Mouse (Mus musculus) adrenal gland, adult 8-10 months (tissue): Measurements from ENCODE around the gene Mettl17. TPM values are rescaled to one million over a fixed set of nuclear protein-coding genes. Genes with fewer than 3 reads are reported as not detected.
A peak's percentile ranks its signal among the peaks of the same experiment; 100 is the strongest.
"Not testable (repeated sequence)": the region's sequence is repeated elsewhere in the genome, so short reads cannot be mapped to it uniquely, and the experiment has no call there.

Source experiments
- DNase-seq: peaks from one replicate; pipeline ENCODE4 v3.0.0; 2022
- total RNA-seq, 4 experiments: library from RNA; stranded (reverse); gene quantifications; 2 replicates each; pipeline ENCODE4 v1.2.4; 2022

The Mettl17 gene
- total RNA-seq, 4 experiments from 2014 or later = 31.5 to 50.1 (median 45.6) TPM

DNA sequence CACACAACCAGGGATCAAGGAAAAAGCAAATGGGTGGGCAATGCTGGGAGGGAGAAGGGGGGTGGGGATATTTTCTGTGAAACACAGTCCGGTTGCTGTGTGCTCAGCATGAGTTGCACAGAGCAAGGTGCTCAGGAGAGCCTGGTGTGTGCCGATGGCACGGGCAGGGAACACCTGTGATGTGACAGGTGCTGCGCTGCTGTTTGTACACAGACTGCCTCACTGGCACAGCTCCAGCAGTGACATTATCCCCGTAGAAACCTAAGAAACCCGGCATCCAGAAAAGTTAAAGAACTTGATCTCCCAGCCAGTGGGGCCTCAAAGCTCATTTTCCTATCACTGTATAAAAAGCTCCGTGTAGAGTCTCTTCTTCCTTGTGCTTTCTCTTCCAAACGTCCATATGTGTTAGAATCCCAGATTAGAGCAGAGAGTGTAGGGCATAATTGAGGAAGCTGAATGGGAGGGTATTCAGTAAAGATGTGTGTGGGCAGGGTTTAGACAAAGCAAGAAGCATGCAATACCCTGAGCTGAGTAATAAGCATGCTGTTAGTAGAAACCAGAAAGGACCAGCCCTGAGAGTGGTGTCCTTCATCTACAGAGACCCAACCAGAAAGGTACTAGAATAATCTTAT lies 12.0 kb downstream of the Mettl17 start:
- DNase-seq = no peak

DNA sequence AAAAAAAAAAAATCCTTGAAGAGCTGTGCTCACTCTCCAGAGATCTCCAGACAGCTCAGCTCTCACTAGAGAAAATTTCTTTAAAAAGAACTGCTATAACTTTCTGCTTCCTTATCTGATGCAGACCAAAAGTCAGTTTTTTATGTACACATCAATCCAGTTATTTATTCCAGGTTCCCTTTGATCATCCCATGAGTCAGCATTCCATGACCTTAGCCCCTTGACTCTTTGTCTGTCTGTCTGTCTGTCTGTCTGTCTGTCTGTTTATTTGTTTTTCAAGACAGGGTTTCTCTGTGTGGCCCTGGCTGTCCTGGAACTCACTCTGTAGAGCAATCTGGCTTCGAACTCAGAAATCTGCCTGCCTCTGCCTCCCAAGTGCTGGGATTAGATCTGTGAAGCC lies 14.7 kb downstream of the Mettl17 start:
- DNase-seq = no peak

DNA sequence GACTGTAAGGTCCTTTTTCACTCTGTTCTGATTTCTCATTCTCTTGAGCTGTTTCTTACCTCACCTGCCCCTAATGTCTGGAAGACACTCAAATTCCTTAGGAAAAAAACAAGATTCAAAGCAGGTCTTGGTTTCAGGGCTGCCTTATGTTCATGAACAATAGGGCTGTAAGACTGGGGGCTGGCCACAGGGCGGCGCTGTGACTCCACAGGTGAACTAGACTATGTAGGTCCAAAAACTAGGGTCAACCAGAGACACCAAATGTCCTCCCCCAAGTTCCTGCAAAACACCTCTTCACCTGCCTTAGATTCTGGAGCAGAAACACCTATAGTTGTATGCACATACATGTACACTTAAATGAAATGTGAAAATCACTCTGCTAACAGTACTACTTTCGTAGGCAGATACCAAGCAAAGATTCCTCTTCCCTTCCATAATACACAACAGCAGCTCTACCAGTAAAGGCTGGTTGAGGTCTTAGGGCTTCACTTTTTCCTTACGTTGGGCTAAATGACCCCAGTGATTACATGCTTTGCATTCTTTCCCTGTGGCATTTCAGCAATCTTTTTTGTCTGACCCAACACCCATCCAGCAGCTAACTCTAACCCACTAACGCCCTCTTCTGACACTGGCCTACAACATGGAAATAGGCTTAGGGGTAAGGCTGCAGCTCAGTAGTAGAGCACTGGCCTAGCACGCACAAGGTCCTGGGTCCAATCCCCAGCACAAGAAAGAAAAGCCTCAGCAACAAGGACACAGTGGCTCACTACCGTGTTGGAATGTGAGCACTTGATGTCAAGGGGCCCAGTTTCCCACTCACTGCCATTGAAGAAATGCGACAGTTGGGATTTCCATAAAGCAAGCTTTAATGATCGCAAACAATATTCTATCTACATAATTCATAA lies 18.4 kb downstream of the Mettl17 start:
- peak; percentile 49 for DNase-seq

DNA sequence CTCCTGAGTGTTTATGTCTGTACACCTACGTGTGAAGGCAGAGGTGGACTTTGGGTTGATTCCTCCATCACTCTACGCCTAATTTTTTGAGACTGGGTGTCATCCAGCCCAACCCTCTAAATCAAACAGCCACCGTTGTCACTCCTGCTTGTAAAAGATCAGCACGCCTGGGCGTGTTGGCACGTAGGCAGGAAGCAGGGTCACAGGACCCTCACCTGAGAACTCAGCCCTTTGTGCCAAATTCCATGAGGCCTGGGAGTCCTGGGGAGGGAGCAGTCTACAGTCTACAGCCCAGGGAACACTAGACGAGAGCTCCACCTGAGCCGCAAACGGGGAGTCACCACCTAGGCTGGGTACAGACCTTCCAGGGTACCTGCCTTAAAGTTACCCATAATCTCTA lies 19.1 kb downstream of the Mettl17 start:
- no peak for DNase-seq

DNA sequence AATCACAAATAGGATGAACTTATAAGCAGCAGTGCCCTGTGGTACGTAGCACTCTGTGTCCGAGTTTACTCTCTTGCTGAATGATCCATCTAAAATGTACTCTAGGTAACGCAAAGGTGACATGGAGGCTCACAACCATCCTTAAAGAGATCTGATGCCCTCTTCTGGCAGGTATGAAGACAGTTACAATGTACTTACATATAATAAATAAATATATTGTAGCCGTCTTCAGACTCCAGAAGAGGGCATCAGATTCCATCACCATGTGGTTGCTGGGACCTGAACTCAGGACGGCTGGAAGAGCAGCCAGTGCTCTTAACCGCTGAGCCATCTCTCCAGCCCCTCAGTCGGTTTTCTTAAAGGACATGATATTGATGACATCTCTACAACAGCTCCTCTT lies 20.1 kb downstream of the Mettl17 start:
- DNase-seq = no peak

DNA sequence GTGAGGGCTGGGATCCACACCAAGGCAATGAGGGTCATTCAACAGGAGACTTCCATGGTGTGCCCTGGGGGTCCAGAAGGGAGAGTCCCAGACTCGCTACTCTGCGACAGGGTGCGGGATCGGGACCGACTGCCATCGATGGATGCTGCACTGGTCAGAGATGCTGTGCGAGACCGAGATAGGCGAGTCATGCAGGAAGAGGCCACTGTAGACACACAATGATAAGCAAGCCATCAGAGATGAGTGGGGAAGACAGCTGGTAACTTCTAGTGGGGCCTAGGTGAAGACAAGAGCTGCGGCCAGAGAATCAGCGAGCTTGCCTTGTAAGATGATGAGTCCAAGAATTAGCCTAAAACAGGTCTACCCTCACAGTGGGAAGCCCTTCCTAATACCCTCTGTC lies 21.5 kb downstream of the Mettl17 start:
- DNase-seq = no peak

DNA sequence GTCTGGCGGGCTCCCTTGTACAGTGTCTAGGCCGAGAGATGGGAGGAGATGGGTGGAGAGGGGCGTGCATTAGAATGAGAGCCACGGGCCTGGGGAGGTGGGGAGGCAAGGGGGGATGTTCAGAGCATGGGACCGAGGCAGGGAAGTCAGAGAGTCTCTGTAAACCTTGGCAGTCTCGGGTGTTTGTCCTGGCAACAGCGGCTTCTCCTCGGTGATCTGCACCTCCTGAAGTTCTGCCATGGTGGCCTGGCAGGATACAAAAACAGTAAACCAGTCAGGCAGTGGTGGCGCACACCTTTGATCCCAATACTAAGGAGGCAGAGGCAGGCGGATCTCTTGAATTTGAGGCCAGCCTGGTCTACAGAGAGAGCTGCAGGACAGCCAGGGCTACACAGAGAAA lies 26.7 kb downstream of the Mettl17 start:
- no peak for DNase-seq

DNA sequence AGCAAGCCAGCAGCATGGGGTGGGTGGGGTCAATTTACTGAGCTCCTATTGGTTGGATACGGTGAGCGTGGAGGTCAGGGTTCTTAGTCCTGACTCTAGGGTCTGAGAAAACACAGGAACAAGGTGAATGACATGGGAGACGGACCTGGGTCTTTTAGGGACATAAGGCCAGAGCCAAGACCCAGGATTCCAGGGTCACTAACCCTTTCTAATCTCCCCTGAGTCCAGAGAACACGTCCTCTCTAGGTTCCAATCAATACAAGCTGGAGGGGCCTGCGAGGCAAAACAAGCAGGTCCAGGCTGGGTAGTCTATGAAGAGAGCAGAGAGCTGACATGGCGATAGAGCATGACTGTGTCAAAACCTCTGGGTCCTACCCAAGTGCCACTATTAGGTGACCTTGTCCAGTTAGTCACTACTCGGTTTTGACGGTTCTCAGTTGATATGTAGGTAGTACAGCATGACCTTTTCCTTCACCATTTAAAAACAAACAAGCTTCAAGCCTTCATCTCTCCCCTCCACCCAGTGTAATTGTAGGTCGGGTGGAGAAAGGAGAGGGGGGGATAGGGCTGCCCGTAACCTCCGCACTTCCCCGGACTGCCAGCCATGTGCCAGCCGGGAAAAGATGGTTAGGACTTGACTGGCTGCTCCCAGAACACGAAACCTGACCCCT lies 27.9 kb downstream of the Mettl17 start:
- peak; percentile 44 for DNase-seq

DNA sequence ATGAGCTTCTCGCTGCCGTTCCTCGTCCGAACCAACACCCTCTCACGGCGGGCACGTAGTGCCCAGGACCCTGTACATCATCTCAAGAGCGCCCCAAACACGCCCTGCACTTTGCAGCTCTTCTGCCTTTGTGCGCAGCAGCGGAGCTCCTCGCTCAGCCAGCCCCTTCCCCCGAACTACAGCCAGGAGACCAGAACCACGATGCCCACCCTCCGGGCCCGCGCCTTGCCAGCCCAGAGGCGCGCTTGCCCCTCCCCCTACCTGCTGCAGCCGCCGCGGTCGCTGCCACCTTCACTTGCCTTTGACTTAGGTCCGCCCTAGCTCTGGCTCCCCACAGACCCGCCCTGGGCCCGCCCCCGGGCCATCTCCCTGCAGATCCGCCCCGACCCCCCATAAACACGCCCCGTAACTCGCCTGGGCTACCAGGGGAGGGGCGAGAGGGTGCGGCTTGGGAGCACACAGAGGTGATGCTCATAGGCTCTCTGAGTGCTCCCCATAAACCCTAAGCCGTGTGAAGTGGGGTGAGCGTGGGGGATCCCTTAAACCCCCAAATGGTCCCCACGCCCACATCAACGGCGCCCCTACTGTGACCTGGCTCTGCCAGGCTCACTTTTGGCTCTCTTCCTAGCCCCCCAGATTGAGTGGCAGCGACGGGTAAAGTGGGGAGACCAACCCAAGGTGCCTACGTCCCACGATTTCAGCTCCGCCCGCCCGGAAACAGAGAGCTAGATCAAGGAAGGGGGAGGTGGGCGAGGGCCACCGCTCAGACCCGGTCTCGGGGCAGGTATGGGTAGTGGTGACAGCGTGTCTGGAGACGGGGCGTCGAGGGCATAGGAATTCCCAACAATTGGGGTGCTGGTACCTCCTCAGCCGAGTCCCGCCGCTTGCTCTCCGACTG lies 28.7 kb downstream of the Mettl17 start:
- peak; percentile 83 for DNase-seq

DNA sequence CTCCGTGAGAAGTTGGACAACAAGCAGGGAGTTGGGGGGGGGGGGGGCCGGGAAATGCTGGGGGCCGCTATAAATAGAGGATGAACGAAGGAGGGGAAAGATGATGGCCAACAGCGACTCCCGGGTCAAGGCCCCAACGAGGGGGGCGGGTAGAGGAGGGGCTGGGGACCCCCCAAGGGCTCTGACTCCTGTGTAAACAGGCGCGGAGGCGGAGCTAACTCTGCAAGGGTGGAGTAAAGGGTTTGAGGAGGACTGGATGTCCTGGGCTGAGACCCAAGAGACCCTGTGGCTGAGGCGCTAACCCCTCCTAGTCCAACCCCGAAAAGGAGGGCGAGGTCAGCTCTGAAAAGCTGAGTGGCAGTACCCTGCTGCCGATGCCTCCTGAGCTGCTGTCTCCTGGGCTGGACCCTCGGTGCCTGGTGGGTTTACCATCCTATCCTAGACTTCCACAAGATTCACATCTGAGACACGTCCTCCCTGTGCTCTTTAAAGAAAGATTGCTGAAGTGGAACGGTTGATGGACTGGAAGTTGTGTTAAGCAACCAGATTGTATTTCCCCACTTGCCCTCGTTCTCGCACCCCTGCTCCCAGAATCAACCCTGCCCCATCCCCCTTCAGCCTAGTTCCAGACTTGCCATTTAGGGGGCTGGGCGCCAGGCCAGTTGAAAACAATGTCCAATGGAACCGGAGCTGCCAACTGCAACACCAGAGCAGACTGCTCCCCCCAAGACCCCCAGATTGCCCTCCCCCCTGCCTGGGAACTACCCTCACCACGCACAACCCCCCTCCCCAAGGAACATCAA lies 29.5 kb downstream of the Mettl17 start, which contains the start of gene Ndrg2:
Ndrg2 (minus strand) TSS at position 199 of the 803 bp plus-strand sequence.
- peak; percentile 69 for DNase-seq

DNA sequence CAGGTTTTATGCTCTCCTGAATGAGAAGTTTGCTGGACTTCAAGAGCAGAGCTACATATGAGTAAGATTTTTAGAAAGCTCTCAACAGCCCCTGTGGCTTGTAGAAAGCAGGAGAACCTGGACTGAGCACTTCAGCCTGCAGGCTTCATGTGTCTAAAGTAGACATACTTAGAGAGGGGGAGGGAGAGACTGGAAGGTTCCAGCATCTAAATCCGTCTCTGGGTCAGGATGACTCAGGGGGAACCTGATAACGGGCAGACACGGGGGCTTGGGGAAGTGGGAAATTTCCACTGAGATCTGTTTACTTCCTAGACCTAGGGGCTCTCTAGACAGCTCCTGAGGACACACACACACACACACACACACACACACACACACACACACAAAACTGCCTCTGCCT lies 30.4 kb downstream of the Mettl17 start:
- DNase-seq = no peak

DNA sequence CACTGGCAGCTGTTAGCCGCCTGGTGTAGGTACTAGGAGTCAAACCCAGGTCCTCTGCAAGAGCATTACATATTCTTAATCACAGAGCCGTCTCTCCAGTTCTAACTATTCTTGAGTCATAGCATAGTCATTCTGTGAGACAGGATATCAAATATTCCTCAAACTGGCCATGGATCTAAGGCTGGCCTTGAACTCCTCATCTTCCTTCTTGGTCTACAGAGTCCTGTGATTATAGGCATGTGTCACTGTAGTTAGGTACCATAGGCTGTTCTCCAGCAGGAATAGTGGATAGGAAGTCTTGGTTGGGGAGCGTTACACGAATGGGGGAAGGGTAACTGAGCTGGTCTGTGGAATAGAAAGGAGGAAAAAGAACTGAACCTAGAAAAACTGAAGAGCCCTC lies 31.9 kb downstream of the Mettl17 start:
- DNase-seq = no peak

DNA sequence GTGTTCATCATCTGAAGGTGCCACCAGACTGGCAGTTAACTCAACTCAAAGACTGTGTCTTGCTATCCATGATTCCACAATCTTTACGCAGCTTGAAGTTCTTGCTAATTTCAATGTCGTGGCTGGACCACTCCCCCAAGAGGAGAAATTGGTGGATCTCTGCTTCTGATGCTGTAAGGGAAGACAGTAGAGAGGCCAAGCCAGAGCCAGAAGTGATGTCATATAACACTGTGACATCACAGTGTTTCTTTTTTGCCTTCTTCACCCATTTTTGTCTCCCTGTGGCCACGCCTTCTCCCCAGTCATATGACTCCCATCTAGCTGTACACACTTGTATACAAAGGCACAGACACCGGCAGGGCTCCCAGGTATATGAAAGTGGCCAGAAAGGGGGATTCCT lies 33.5 kb downstream of the Mettl17 start, which contains the start of gene Tppp2:
Tppp2 (plus strand) TSS at position 301 of the 400 bp plus-strand sequence.
- DNase-seq = no peak

DNA sequence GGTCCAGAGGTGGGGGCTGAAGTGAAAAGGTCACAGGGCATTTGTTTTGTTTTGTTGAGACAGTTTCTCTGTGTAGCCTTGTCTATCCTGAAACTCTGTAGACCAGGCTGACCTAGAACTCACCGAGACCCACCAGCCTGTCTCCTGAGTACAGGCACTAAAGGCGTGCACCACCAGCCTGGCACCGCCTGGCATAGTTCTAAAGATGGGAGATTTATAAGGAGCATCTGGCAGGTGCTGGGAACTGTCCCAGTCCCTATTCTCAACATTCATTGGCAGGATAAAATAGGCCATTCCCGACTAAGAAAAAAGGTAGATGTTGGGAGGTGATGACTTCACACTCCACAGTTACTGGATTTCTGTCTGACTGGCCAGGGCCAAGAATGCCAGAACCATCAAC lies 34.3 kb downstream of the Mettl17 start:
- DNase-seq = no peak

DNA sequence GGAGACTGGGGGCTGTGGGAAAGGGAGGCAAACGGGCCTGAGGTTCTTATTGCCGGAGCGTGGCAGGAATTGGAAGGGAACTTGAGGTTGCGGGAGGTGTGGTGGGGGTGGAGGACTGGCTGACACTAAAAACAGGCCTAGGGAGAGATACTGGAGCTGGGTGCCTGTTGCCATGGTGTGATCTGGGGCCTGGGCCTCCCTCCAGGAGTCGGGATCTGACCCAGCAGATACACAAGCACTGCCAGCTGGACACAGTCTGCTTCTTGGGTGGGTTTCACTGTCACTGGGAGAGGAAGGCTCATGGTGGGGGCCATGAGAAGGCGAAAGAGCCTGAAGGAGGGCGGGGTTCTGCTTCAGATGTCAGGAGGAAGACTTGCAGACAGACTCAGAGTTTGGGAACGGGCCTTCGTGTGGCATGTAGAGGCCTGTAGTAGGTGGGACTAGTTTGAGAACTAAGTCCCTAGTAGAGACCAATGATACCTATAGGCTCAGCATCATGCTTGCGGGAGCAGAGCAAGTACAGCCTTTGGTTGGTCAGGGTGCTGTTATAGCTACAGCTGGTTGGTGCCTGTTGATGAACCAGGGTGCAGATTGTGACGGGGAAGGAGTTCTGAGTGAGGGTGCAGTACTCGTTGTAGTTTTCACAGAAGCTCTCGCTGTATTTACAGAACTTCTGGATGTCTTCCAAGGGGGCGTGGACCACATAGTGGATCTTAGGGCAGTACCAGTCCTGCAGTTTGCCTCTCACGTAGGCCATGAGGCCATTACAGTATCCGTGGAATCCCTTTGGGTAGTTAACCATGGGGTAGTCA lies 37.3 kb downstream of the Mettl17 start:
- DNase-seq = no peak

DNA sequence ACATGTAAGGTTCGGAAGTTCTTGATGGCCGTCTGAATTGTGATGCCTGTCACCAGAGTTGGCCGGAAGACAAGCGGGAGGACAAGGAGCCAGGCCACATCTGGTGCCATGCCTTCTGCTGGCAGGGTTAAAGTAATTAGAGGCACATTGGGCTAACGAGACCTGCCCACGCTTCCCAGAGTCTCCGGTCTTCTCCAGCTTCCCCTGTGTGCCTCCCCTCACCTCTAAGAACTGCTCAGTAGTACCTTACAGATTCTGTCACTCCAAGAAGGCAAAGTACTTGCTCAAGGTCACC lies 37.9 kb downstream of the Mettl17 start, which contains the start of gene Rnase13:
Rnase13 (minus strand) TSS at position 203 of the 295 bp plus-strand sequence.
- DNase-seq = no peak

DNA sequence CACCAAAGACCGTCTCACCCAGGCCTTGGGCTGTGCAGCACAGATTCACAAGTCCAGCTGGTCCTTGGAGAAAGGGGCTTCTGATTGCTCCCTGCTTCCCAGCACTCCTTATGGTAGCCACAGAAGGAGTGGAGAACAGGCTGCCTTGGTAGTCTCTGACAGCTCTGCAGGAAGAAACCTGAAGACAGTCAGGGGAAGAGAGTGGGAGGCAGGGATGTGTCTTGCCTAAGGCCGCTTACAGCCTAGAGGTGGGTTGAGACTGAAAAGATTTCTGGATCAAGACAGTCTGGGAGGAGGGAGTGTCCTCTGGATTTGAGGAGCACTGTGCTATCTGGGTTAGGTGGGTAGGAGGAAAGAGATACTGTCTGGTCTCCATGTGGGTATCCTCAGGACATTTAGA lies 38.3 kb downstream of the Mettl17 start:
- DNase-seq = no peak

DNA sequence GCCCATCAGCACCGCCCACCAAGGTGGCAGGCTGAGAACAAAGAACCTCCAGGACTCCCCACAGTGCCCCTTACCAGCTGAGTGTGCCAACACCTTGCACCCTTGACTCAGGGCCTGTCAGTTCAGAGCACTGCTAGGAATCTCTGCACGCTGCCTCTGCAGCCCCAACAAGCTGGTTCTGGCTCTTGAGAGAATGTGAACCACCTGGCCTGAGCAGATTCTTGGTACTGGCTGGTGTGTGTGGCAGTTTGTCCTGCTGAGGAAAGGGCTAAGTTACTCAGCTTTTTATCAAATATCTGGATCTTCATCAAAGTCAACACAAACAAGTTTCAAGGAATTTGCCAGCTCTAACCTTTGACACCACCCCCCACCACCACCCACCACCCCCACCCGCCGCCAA lies 38.9 kb downstream of the Mettl17 start:
- no peak for DNase-seq

DNA sequence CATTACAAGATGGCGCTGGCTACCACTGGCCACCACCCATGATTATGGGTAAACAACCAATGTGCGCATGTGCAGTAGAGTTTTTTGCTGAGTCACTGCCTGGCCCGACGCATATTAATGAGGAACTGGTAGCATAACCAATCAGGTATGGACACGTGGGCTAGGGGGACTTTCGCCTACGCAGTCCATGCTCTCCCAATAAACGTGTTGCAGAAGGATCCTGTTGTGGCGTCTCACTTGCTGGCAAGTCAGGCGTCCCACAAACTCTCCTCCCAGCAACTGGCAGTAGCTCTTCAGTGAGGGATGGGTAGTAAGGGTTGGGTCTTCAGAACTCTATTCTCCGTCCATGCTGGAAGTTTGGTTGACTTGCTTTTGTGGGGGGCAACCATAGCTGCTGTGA lies 42.3 kb downstream of the Mettl17 start:
- DNase-seq = not testable (repeated sequence)

DNA sequence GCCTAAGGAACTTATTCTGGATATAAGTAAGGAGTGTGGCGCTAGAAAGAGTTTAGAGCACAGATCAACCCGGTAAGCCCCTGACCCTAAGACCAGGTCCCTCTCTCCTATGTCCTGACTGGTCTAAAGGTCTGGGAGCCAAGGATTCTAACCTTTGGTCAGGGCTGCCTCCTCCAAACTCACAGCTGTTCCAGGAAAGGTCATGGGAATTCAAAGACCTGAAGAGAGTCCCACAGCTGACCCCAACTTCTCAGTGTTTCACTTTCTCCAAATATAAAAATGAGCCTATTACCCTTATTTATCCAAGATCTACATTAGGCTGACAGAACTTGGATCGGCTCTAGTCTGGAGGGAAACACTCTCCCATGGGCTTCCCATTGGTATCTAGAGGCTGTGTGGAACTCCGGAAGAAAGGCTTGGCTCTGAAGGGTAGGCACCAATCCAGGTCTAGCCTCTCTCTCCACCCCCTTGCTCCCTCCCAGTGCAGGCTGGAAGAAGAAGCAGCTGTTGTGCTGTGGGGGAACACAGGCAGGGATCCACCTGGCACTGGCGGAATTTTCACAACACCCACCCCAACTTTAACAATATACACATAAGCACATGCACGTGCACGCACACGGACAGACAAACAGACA lies 44.8 kb downstream of the Mettl17 start:
- DNase-seq = no peak
